Mouse (Mus musculus) common myeloid progenitor, adult 5-6 weeks (primary cell): ENCODE measurements around the gene Dus2. TPM values are rescaled to one million over a fixed set of nuclear protein-coding genes. Genes with fewer than 3 reads are reported as not detected.
"Not testable (repeated sequence)": the region's sequence is repeated elsewhere in the genome, so short reads cannot be mapped to it uniquely, and the experiment has no call there.

Experiments used
- ATAC-seq: replicated peaks from 2 replicates; pipeline ENCODE4 v1.8.0; 2016; ENCODE audit warnings: low read depth, mild to moderate bottlenecking, moderate TSS enrichment, inconsistent platforms; ENCODE audit not compliant: poor library complexity, severe bottlenecking
- total RNA-seq: library from RNA; stranded (forward); fragments of 200-1000, 187-1606 nt; gene quantifications from 2 replicates; pipeline ENCODE4 v1.2.3, GENCODE M21; 2017

Dus2 gene
- total RNA-seq, 1 experiment from 2014 or later = 9.7 TPM

GRCm38 (mm10) chr8:105983406-105983805, 7.7 kb upstream of the Dus2 start:
- ATAC-seq = peak; percentile 98

GRCm38 (mm10) chr8:105988546-105988945, 2.6 kb upstream of the Dus2 start:
- no peak for ATAC-seq

- no peak for ATAC-seq
Measured at GRCm38 (mm10) chr8:105991546-105991945, 409 bp downstream of the Dus2 start.

- ATAC-seq = no peak
Measured at GRCm38 (mm10) chr8:105992499-105992898, 1.4 kb downstream of the Dus2 start.

- ATAC-seq = no peak
Measured at GRCm38 (mm10) chr8:105993226-105993625, 2.1 kb downstream of the Dus2 start.

- ATAC-seq = peak; percentile 95
Measured at GRCm38 (mm10) chr8:105996359-105996758, 5.2 kb downstream of the Dus2 start.

- ATAC-seq = no peak
Measured at GRCm38 (mm10) chr8:105998971-105999370, 7.8 kb downstream of the Dus2 start.

- no peak for ATAC-seq
Measured at GRCm38 (mm10) chr8:106001908-106002307, 10.8 kb downstream of the Dus2 start.

- 0 out of 2 replicates have a peak, but pooled peaks have one; percentile 36 for ATAC-seq
Measured at GRCm38 (mm10) chr8:106004538-106005207, 13.5 kb downstream of the Dus2 start.

GRCm38 (mm10) chr8:106005875-106006274, 14.7 kb downstream of the Dus2 start, which contains the start of gene Dpep2nb:
TSS of gene Dpep2nb (minus strand) at chr8:106005975.
- ATAC-seq = no peak

GRCm38 (mm10) chr8:106006413-106006812, 15.3 kb downstream of the Dus2 start:
- peak; percentile 46 for ATAC-seq

- ATAC-seq = no peak
Measured at GRCm38 (mm10) chr8:106007135-106007534, 16.0 kb downstream of the Dus2 start.

GRCm38 (mm10) chr8:106007891-106008290, 16.8 kb downstream of the Dus2 start:
- not testable (repeated sequence) for ATAC-seq

GRCm38 (mm10) chr8:106010748-106011642, 19.9 kb downstream of the Dus2 start:
- peak; percentile 93 for ATAC-seq

GRCm38 (mm10) chr8:106011643-106011986, 20.5 kb downstream of the Dus2 start, which contains the start of gene Ddx28:
TSS of gene Ddx28 (minus strand) at chr8:106011882.
- no peak for ATAC-seq

GRCm38 (mm10) chr8:106012203-106012602, 21.1 kb downstream of the Dus2 start:
- ATAC-seq = not testable (repeated sequence)

GRCm38 (mm10) chr8:106016284-106016683, 25.1 kb downstream of the Dus2 start:
- no peak for ATAC-seq

- ATAC-seq = peak; percentile 66
Measured at GRCm38 (mm10) chr8:106017130-106017529, 26.0 kb downstream of the Dus2 start.

- ATAC-seq = no peak
Measured at GRCm38 (mm10) chr8:106018039-106018438, 26.9 kb downstream of the Dus2 start.

GRCm38 (mm10) chr8:106022483-106022882, 31.3 kb downstream of the Dus2 start:
- peak; percentile 92 for ATAC-seq

GRCm38 (mm10) chr8:106038721-106039120, 47.6 kb downstream of the Dus2 start:
- ATAC-seq = no peak
